Mouse (Mus musculus) layer of hippocampus, postnatal 10 days (tissue): ENCODE data around the gene Lrwd1. TPM values are rescaled to one million over a fixed set of nuclear protein-coding genes. Genes with fewer than 3 reads are reported as not detected.

Experiments
- DNase-seq, 2 experiments: peaks; one replicate each; pipeline ENCODE4 v3.0.0; 2021; ENCODE audit warnings: low spot score in 2 of 2
- microRNA-seq, 2 experiments: library from miRNA; unstranded; fragments of <30 nt; microRNA quantifications; one replicate each; pipeline ENCODE4 v1.2.0; 2021
- total RNA-seq, 2 experiments: library from RNA; stranded (reverse); gene quantifications; 2 replicates each; pipeline ENCODE4 v1.2.3; 2021

Gene Lrwd1
- total RNA-seq, 2 experiments from 2014 or later, result 15.9 to 16.5 TPM

GRCm38 (mm10) chr5:136094249-136095010 lies 41.4 kb downstream of the Lrwd1 start:
- no peak for DNase-seq

DNA sequence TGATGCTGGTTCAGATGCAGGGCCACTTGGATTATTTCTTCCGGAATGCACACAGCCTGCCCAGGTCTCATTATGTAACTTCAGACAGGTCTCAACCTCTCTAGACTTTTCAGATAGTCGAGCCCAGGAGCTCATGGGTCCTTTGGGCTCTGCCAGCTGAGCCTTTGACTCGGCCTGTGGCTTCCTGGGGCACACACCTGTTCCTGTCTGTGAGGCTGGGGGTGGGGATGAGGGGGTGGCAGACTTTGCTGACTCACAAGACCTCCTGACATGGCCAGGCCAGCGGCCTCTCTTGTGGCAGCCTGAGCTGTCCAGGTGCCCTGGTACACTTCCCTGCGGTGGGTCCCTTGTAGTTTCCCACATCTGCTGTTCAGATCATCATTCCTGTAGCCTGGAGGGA lies 43.9 kb downstream of the Lrwd1 start:
- no peak for DNase-seq

DNA sequence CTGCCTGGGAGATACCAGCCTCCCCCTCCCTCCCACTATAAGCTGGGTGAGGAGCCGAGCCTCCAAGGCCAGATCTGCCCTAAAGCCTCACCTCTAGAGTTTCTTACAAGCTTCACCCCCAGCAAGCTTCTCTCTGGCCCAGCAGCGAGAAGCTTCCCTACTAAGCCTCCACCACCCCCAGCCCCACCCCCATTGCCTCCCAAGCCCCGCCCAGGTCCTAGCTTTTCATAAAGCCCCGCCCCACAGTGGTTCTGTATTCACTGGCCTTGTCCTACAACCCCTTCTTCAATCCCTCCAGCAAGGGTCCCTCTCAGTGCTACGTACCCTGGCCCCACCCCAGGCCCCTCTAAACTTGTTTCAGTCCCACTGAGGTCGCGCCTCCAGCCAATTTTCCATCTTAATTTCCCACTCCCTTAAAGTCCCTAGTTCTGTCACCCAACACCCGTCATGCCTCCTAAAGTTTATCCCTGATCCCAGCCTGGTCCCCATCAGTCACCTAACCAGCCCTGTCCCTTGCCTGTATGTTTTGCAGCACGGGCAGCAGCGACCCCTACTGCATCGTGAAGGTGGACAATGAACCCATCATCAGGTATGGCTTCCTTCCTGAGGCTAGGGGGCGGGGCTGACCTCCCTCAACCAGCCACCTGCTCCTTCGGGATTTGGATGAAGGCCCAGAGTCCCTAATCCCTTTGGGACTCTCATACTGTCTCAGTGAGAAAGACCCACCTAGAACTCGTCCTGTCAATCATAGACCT lies 46.9 kb downstream of the Lrwd1 start:
- no peak for DNase-seq

DNA sequence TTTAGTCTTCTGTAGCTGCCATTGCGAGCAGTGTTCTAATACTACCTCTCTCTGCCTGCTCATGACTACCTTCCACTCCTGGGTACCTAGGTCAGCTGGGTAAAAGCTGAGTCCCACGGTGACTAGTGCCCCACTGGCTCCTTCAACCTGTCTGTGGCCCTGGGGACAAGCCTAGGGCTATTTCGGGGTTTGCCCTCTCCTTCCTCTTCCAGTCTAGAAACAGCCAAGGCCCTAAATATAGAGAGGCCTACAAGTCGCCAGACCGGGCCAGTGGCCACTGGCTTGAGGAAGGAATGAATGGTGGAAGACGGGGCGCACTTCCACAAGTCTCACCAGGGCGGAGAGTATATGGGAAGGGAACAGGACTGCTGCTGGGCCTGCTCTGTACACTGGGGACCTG lies 49.6 kb downstream of the Lrwd1 start:
- DNase-seq, result no peak

DNA sequence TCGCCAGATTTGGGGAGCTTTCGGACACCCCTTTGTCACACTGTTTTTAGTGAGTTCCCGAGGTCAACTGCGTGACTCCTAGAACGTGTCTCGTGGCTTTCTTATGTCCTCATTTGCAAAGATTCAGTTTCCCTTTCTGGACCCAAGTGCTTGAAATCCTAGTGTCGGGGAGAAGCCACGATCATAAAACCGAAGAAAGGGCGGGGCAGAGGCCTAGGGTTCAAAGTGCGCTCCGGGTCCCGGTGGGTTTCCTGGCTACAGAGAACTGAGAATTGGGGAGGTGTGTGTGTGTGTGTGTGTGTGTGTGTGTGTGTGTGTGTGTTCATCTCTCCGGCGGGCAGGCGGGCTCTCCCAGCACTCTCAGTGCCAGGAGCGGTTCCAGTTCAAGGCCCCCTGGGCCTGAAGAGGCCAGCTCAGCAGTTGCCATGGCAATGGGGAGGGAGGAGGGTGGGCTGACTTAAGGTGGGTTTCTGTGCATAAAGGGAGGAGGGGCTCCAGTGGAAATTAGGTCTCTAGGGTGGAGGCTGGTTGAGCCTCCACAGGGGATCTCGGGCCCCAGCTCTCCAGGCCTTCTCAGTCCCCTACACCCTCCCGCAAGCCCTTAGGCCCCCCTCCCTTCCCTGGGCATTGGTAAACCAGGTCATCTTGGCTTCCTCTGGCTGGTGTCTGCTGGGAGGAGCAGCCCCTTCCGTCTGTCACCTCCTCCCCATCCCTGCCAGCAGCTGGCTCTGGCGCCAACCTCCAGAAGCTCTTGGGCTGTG lies 50.8 kb downstream of the Lrwd1 start:
- no peak for DNase-seq

GRCm38 (mm10) chr5:136084144-136084881 lies 51.6 kb downstream of the Lrwd1 start:
- no peak for DNase-seq

DNA sequence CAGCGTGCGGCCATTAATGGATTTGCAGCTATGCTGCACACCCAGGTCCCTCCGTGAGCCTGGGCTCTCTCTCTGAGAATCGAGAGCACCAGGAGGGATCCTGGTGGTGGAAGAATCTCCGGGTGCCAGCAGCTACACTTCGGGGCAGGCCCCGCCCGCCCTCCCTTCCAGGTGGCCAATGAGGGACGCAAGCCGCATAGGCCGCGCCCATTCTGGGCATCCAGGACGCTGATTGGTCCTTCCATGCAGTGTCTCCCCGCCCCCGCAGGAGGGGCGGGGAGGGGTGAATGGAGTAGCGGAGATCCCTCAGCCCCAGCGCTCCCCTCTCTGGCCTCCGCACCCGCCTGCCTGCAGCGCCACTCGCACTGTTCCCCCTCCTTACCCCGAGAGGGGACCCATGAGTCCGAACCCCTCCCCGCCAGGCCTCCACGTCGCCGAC lies 52.2 kb downstream of the Lrwd1 start, which contains the start of gene Rasa4:
TSS of gene Rasa4 (plus strand) at position 248 of the 439 bp plus-strand sequence.
- DNase-seq, result peak; percentile 87 to 92

DNA sequence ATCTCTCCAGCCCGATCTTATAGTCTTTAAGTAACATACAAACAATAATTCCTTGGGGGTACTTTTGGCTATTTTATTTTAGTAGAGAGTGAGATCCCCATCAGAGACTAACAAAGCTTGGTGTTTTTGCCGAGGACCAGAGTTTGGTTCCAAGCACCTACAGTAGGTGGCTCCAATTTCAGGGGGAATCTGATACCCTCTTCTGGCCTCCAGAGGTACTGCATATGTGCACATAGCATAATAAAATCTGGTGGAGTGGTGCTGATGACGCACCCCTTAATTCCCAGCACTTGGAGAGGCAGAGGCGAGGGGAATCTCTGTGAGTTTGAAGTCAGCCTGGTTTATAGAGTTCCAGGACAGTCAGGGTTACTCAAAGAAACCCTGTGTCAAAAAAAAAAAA lies 53.5 kb downstream of the Lrwd1 start:
- no peak for DNase-seq

DNA sequence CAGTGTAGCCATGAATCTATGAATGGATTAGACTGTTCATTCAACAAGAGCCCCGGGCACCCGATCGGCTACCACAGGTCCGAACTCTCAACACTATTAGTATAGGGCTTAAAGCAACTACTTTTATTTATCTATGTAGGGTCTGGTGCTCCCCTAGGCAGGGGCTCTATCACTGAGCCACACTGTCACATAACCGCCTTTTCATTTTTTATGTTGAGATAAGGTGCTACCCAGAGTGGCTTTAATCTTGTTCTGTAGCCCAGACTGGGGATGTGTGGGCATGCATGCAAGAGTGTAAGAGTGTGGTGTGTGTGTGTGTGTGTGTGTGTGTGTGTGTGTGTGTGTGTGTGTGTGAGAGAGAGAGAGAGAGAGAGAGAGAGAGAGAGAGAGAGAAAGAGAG lies 57.7 kb downstream of the Lrwd1 start:
- DNase-seq, result no peak

GRCm38 (mm10) chr5:136077001-136077550 lies 58.8 kb downstream of the Lrwd1 start:
- no peak for DNase-seq

DNA sequence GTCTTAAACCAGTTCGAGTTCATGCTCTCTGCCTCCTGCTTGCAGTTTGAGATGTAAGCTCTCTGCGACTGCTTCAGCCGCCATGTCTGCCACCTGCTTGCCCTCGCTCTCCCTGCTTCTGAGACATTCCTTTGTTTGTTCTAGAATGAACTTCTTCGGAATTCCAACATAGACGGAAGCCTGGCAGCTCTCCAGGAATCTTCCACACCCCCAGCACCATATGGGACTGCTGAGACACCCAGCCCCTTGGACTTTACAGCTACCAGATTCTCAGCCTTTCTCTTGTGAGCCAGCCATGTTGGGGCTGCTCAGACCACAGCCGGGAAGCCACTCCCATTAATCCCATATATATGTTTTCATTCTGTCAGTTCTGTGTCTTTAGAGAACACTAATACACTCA lies 59.6 kb downstream of the Lrwd1 start:
- DNase-seq, result peak; percentile 22 to 28

DNA sequence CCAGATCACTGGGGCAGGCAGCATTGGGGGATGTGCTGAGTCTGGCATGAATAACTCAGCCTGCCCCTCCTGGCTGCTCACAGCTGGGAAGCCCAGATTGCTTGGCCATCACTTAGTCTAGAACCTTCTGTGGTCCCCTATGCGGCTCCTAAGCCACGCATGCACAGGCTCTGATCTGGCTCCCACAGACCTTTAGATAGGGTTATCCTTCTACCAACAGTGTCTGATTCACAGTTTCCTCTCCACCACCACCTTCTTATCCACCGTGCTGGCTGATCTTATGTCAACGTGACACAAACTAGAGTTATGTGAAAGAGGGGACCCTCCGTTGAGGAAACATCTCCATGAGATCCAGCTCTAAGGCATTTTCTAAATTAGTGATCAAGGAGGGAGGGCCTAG lies 60.8 kb downstream of the Lrwd1 start:
- DNase-seq, result no peak

GRCm38 (mm10) chr5:136073526-136073925 lies 62.3 kb downstream of the Lrwd1 start:
- DNase-seq, result no peak

DNA sequence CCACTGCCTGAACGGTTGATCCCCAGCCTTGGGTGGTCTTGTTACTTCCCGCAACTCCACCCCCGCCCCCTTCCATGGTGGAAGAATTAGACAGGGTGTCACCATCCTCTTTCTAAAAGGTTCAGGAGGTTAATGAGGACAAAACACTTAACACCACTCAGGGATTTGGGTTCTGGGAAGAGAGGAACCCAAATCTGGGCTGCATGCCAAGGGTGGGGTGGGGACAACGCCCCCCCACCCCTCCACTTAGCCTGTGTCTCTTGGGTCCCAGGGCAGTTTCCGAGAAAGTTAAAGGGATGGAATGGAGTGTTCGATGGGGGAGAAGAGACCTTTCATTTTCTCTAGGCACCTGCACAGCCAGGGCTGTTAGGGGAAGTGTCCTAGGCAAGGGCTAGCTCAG lies 62.8 kb downstream of the Lrwd1 start:
- DNase-seq, result no peak

Small RNA genes lying within 50 kb of the gene (microRNA-seq; reads per million reads assigned to microRNA genes)
- 1.2 to 3.1 reads per million in 2 experiments for gene Mir7035

Other genes starting within 250 kb of the Lrwd1 start
- 1 to 10 TPM; 4.2 to 6.1 TPM for gene Hspb1, start 248.2 kb downstream of the Lrwd1 start, total RNA-seq
- 1,000 to 10,000 TPM; 1,571 to 1,708 TPM for gene Ywhag, start 201.5 kb downstream of the Lrwd1 start, total RNA-seq
- gene Ssc4d, start 161.5 kb downstream of the Lrwd1 start, total RNA-seq, result 1 to 10 TPM; 2.1 to 2.3 TPM
- not detected for gene Zp3, start 156.0 kb downstream of the Lrwd1 start, total RNA-seq
- 10 to 100 TPM; 10.0 to 12.4 TPM for gene Dtx2, start 141.3 kb downstream of the Lrwd1 start, total RNA-seq
- not detected for gene Upk3b, start 97.6 kb downstream of the Lrwd1 start, total RNA-seq
- not detected for gene Upk3bl, start 81.6 kb downstream of the Lrwd1 start, total RNA-seq
- gene Rasa4, start 52.2 kb downstream of the Lrwd1 start, total RNA-seq, result 1 to 10 TPM; 4.3 to 8.5 TPM
- 10 to 100 TPM; 63.5 to 92.7 TPM for gene Polr2j, start 19.4 kb downstream of the Lrwd1 start, total RNA-seq
- gene Alkbh4, start 72 bp upstream of the Lrwd1 start, total RNA-seq, result 10 to 100 TPM; 10.0 to 10.7 TPM
- gene Orai2, start 34.6 kb upstream of the Lrwd1 start, total RNA-seq, result 10 to 100 TPM; 80.6 to 98.3 TPM
- 10 to 100 TPM; 45.2 to 46.3 TPM for gene Prkrip1, start 62.9 kb upstream of the Lrwd1 start, total RNA-seq
- gene Sh2b2, start 110.5 kb upstream of the Lrwd1 start, total RNA-seq, result 10 to 100 TPM; 13.2 to 13.4 TPM